Mouse (Mus musculus): ENCODE data around the gene AI837181.
A peak's percentile ranks its signal among the peaks of the same experiment; 100 is the strongest.

The AI837181 gene

DNA sequence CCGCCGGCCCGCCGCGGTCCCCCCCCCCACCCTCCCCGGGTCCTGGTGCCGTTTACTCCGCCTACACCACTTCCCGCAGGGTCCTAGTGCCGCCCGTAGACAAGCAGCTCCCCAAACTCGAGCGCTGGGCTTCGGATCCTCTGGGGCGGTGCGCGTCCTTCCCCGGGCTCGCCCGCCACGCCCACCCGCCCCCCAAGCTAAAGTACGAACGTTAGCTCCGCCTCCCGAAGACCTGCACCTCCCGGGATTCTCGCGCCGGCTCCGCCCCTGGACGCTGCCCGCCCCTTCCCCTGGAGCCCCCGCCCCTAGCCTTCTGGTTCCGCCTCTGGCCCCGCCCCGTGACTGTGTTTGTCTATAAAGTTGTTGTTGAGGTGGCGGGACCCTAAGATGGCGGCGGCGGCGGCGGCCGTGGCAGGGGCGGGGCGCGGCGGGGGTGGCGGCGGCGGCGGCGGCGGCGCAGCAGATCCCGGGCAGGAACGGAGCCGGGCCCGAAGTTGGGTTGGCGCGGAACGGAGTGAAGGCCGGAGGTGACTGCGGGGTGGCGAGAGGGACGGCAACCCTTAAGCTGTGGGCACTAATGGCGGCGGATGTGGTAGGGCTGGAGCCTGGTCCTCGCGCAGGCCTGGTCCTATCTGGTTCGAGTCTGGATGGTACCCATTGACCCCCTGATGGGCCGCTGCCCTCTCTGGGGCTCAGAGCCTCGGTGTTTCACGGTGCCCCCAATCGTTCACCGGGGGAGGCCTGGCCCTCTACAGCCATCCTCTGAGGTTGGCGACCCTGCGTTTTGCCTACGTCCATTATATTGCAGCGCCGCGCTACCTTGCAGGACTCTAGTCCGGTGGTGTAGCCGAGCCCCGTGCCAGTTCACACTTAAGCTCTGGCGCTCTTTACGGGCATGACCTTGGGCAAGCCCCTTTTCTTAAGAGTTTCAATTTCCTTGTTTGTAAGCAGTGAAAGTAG, at the start of gene AI837181, which contains the start of gene Drap1:
Gene AI837181 (plus strand): TSS at position 363 of the 960 bp plus-strand sequence.
Gene Drap1 (minus strand): TSS at position 198 of the 960 bp plus-strand sequence.
- TF ChIP-seq GATA4 (IDR thresholded peaks at IDR 0.05; ENCODE audit: insufficient replicate concordance, low read length), result no peak

DNA sequence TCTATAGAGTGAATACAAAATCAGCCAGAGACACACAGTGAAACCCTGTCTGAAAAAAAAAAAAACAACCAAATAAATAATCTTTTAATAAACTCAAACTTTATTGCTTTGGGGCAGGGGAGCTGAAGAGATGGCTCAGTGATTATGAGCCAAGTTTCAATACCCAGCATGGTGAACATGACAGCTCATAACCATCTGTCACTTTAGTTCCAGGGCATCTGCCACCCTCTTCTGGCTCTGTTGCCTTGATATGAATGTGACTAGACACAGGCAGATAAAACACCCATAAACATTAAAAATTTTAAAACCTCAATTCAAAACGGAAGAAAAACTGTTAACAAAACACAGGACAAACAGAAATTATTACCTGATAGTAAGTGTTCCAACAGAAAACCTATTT, 47.5 kb upstream of the AI837181 start:
- no peak for TF ChIP-seq GATA4 (IDR thresholded peaks at IDR 0.05; ENCODE audit: insufficient replicate concordance, low read length)

DNA sequence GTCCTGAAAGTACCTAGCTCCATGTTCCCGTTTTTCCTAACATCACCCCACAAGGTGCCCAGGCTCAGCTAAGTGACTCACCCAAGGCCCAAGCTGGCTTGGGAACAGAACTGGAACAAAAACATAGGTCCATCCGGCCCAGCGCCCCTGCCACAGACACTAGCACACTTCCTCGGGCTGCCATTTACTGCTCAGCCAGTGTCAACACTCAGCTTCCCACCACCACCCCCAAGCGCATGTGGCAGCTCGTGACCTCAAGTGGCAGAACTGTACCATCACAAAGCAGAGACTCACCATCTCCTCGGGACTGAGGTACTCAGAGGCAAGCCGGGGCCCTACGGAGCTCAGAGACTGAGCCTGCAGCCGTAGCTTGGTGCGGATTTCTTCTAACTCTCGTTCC, 41.6 kb upstream of the AI837181 start:
- no peak for TF ChIP-seq GATA4 (IDR thresholded peaks at IDR 0.05; ENCODE audit: insufficient replicate concordance, low read length)

DNA sequence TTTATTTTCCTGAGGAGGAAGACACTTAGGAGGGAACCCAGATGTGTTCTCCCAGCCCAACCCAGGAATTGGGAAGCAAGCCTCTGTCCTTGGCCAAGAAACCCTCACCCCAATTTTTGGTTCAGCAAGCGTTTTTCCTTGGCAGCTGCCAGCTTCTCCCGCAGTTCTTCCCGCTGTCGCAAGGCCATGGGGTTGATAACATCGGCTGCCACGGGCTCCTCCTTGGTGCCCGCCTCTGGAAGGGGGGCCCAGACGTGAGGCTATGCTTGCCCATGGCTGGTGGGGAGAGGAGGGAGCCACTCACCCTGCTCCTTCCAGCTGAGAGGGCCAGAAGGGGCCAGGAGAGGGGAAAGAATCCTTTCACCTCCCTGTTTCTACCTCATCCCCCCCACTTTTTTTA, 40.2 kb upstream of the AI837181 start:
- no peak for TF ChIP-seq GATA4 (IDR thresholded peaks at IDR 0.05; ENCODE audit: insufficient replicate concordance, low read length)

DNA sequence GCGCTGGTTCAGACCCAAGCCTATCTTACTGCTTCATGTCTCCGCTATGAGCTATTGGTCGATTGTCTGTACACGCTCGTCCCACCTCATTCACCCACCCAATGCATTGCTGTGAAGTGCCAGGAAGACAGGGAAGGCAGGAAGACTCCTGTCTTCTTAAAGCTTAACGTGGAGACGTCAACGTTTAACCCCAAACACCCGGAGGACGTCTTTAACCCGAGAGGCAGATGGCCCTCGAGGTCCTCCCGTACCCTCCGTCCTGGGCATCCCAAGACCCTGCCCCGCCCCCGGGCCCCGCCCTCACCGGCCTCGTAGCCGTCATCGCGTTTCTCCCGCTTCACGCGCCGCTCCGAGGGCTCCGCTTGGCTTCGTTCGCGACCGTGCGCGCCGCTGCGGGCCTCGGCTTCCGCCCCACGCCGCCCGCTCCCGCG, 36.9 kb upstream of the AI837181 start:
- no peak for TF ChIP-seq GATA4 (IDR thresholded peaks at IDR 0.05; ENCODE audit: insufficient replicate concordance, low read length)

DNA sequence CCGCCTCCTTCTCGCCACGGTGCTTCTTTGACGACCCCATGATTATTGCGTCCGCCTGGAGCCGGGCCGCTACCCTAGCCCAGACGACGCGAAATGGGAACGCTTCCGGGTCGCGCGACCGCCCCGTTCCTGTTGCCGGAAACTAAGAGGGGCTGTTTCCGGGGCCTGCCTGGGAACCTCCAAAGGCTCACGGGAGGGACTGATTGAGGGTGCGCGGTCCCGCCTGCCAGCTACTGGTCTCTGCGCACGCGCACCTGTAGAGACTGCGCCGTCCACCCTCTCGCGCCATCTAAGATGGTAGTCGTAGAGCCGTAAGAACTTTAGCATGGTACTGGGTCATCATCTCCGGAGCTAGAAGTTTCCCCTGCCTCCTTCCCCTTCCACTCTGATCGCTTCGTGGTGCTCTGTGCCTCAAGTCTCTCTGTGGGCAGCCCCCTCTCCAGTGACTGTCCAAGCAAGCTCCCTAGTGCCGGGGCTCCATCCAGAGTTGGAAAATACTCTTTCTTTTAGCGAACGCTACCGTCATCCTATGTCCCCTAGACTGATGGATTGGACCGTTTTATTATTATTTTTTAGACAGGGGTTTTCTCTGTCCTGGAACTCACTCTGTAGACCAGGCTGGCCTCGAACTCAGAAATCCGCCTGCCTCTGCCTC, 36.2 kb upstream of the AI837181 start, which contains the start of gene Sart1:
Gene Sart1 (minus strand): TSS at position 116 of the 655 bp plus-strand sequence.
- no peak for TF ChIP-seq GATA4 (IDR thresholded peaks at IDR 0.05; ENCODE audit: insufficient replicate concordance, low read length)

DNA sequence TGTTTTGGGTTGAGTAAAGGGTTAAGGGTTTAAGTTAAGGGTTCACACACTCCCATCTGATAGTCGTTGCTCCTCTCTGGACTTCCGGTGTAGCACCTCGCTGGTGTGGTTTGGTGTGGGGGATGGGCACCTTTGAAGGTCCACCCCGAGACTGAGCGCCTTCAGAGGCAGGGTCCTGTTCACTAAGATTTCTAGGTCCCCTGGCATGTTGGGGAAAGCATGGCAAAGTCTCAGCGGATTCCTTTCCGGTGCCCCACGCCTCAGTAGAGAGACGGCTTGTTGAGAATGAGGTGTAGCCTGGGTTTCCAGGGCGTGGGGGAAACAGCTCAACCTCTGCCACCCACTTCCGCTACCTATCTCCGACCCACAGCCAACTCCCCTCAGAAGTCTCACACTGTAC, 35.3 kb upstream of the AI837181 start:
- TF ChIP-seq GATA4 (IDR thresholded peaks at IDR 0.05; ENCODE audit: insufficient replicate concordance, low read length), result no peak

DNA sequence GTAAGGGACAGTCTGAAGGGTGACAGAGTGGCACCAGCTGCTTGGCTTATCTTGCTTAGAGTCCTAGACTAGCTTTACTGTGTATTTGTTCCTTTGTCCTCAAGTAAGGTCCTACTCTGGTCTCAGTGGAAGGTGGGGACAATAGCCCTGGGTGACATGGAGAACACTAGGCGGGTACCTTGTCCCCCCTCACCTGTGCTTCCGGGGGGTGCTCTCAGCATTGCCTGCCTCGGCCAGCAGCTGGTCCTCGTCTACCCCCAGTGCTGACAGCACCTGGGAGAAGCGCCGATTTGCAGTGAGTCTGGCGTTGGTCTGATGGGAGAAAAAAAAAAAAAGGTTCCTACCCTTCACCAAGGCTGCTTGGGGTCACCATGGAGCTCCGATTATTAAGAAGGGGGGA, 34.5 kb upstream of the AI837181 start:
- TF ChIP-seq GATA4 (IDR thresholded peaks at IDR 0.05; ENCODE audit: insufficient replicate concordance, low read length), result no peak

DNA sequence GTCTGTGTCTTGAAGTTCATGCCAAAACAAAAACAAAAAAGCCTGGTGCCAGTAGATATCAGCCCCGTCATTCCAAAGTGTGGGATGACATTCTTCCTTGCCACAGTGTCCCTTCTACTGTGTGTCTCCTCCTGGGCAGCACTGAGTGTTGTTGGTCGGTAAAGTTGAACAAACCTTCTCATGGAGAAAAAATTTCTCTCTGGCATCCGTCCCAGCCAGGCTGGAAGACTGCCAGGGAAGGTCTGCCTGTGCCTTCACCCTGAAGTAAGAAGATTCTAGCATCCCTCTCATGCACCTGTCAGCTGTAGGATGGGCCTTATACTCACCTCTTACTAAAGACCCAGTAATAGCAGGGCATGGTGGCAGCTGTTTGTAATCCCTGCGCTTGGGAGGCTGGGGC, 32.1 kb upstream of the AI837181 start:
- TF ChIP-seq GATA4 (IDR thresholded peaks at IDR 0.05; ENCODE audit: insufficient replicate concordance, low read length), result no peak

DNA sequence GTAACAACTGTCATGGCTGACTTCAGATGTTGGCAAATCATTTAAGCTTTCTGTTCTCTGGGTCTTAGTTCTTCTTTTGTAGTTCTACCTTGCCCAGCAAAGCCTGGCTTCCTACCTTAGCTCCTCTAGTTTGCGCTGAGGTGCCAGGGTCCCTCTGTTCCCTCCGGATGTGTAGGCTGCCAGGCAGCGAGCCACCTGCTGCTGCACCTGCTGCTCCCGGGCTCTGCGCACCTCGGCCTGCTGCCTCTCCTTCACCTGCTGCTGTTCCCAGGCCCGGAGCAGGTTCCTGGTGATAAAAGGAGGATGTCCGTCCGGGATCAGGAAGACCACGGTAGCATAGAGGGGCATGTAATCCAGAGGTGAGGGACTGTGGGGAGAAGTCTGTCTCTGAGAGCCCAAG, 30.8 kb upstream of the AI837181 start:
- TF ChIP-seq GATA4 (IDR thresholded peaks at IDR 0.05; ENCODE audit: insufficient replicate concordance, low read length), result no peak

DNA sequence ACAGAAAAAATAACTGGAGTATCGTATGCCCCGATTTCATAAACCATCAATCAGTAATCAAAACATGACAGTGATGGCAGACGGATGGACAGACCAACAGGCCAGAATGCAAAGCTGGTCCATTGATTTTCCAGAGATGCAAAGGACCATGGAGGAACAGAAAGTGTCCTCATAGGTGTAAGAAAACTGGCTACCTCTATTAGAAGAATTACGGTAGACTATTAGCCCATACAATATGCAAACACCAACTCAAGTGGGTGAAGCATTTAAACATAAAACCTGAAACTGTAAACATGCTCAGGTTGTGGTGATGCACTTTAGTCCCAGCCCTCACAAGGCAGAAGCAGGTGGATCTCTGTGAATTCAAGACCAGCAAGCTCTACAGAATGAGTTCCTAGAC, 29.6 kb upstream of the AI837181 start:
- TF ChIP-seq GATA4 (IDR thresholded peaks at IDR 0.05; ENCODE audit: insufficient replicate concordance, low read length), result no peak

DNA sequence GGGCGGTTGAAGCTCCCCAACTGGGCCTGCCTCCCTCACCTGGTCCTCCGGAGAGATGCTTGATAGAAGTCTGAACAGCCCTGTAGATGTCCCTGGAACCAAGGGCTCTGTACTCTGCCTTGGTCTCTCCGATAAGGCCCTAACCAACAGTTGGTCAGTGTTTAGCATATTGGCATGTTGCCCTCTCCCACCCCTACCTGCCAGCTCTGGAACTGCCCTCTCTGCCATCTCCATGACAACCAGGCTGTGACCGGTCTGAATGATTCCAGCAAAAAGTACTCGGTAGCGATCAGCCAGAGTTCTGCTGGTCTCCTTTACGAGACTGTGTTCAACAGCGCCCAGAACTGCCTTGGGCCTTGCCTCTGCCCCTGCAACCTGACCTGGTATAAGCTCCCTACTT, 22.7 kb upstream of the AI837181 start, which contains the start of gene Tsga10ip:
Gene Tsga10ip (minus strand): TSS at position 234 of the 400 bp plus-strand sequence.
- no peak for TF ChIP-seq GATA4 (IDR thresholded peaks at IDR 0.05; ENCODE audit: insufficient replicate concordance, low read length)

DNA sequence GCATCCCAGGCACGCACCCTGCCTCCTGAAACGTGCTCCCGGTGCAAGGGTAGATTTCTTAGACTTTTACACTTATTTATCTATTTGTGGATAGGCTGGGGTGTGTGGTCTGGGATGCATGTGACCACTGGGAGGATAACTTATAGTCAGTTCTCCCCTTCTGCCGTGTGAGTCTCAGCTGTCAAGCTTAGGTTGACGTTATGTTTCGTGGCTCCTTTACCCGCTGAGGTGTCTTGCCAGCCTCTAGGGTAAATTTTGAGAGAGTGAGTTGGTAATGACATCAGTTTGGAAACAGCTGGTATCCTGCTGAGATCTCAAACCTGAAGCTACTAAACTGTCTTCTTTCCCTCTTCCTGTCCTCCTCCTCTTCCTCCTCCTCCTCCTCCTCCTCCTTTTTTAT, 19.0 kb upstream of the AI837181 start:
- no peak for TF ChIP-seq GATA4 (IDR thresholded peaks at IDR 0.05; ENCODE audit: insufficient replicate concordance, low read length)

DNA sequence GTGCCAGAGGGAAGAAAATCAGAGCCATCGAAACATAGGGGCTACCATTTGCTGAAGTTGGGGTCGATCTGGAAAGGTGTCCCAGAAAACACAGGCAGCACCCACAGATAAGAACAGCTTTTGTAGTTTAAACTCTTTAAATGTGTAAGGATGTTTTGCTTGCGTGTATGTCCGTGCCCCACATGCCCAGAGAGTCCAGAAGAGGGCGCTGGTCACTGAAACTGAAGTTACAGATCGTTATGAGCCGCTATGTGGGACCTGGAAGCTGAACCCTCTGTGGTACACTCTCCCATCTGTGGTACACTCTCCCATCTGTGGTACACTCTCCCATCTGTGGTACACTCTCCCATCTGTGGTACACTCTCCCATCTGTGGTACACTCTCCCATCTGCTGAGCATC, 17.8 kb upstream of the AI837181 start:
- TF ChIP-seq GATA4 (IDR thresholded peaks at IDR 0.05; ENCODE audit: insufficient replicate concordance, low read length), result no peak

DNA sequence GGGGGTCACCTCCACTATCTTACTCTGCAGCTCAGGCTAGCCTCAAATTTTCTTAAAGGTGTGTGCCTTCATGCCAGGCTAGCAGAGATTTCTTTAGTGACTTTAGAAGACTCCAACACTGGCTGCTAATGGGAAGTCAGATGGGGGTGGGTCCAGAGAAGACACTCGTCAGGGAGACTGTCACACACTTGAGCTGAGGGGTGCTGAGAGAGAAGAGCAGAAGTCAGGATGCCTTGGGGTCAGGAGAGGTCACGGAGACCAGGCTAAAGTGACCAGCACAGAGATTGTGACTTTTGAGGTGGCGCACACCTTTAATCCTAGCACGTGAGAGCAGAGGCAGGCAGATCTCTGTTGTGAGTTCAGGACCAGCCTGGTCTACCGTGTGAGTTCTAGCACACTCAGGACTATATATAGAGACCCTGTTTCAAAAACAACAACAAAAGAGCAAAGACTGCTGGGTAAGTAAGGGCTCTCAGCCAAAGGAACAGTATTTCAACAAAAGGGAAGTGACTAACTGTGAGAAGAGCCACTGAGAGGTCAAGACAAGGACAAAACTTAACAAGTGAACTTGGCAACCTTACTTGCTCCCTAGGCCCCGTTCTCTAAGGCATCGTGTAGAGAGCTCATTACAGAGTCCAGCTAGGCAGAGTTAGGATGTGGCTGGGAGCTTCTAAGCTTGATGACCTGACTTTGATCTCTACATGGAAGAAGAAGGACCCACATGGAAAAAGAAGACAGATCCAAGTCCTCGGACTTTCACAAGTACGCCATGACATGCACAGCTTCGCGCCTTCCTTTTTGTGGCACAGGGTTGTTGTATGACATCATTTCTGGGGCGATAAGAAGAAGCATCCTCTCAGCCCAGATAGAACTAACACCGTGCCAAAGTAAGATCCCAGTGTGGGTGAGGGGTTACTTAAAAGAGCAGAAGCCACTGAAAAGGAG, 16.6 kb upstream of the AI837181 start:
- TF ChIP-seq GATA4 (IDR thresholded peaks at IDR 0.05; ENCODE audit: insufficient replicate concordance, low read length), result peak; percentile 51; the same call in 1 of the 2 replicates

Measured in liver, adult (tissue).